Mouse (Mus musculus): Measurements from ENCODE around the gene Zfp316.

- TF ChIP-seq CTCF (IDR thresholded peaks at IDR 0.05; ENCODE audit: insufficient read depth, low read length) = no peak
- no peak for TF ChIP-seq POLR2A (IDR thresholded peaks at IDR 0.05; ENCODE audit: borderline replicate concordance, extremely low read depth, low read depth, low read length)
Measured at GRCm38 (mm10) chr5:143261636-143262035, 8.2 kb downstream of the Zfp316 start.

Data from lung, adult 2 months (tissue).